Mouse (Mus musculus): ENCODE results near the gene Cpxm1.
"Not testable (repeated sequence)": the region's sequence is repeated elsewhere in the genome, so short reads cannot be mapped to it uniquely, and the experiment has no call there.

Cpxm1 gene

DNA sequence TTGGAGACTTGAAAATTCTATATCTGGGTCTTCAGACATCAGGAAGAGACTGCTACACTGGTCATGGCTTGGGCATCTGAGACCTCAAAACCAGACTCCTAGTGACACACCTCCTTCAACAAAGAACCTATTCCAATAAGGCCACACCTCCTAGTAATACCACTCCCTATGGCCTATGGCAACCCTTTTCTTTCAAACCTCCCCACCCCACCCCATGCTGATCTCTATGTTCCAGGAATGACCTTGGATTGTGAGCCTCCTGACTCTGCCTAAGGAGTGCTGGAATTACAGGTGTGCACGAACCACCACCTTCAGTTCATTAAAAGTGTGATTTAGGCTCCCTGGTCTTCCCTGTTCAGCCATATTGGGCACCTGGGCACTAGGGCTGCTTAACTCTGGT is 2.7 kb upstream of the Cpxm1 start:
- DNase-seq = no peak

DNA sequence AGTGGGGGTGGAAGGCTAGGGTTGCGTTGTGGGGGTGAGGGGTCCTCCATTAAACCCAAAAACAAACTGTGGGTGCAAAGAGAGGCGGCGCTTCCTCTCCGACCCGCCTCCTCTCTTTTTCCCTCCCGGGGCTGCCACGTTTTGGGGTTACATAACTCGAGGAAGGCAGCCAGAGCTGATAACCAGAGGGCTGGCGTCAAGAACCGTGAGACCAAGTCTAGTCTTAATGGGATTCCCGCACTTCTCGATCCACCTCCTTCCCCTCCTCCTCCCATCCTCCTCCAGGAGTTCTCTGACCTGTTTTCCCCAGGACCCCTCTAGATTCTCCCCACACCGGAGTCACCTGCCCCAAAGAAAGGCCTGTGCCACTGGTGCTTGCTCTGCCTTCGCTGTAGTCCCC is 717 bp upstream of the Cpxm1 start:
- no peak for DNase-seq

DNA sequence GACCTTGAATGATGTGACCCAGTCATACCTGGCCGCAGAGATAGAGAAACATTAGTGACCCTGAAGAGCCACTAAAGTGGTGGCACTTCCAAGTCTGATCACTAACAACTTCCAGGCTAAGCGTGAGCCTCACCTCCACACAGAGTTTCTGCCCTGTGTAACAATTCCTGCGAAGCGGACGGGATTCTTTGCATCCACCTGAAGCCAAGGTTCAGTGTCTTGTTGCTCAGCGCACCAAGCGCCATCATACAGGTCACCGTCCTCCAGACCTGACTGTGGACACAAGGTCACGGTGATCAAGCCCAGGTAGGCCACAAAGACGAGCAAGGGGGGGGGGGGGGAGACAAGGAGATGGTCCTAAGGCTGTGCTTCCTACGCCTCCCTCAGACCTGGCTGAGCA is 1.7 kb downstream of the Cpxm1 start:
- DNase-seq = no peak

DNA sequence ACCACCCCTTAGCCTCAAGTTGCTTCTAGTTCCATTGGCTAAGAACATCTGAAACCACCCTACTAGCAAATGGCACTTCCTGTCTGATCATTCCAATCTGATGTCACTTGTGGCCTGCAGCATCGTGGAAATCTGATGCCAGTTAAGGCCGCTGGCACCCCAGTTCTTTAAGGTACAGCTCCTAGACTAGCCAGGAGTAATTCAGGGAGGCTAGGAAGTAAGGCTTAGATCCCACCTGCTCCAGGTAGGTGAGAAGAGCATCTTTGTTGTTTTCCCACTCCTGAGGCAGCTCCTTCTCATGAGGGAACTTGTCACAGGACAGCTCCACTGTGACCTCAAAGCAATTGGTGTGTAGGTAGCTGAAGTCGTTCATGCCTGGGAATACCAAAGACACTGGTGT is 4.5 kb downstream of the Cpxm1 start:
- DNase-seq = no peak

DNA sequence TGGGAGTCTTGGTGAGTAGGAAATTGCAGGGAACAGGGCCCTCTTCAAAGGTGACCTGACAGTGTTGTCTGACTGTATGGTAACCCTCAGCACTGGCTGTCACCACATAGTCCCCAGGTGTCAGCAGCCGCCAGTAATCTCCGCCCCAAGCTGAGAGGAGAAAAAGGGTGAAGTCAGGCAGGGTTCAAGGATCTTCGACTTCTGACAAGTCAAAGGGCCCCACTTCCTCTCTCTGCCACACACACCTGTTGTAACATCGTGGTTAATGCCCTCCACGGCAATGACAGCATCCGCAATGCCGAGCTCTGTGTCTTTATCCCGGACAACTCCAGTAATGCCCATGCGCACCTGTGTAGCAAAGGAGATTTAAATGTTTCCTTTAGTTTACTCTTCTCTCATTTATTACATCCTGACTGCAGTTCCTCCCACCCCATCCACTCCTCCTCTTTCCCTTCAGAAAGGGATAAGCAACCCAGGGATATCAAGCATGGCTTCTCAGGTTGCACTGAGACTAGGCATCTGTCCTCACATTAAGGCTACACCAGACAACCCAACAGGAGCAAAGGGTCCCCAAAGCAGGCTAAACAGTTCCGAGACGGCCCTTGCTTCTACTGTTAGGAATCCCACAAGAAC is 6.3 kb downstream of the Cpxm1 start:
- no peak for DNase-seq

DNA sequence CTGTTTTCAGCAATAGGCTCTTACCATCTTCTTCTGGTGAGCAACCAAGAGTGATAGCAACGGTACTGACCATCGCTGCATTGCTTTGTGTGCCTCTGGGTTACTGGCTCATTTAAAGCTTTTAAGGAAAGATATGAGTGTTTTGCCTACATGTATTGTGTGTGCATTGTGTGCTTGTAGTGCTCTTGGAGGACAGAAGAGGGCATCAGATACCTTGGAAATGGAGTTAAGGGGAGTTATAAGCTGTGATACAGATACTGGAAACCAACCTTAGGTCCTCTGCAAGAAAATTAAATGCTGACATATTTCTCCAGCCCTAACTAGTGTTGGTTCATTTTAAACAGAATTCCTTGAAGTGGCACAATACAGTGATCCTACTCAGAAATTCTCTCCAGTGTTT is 8.6 kb downstream of the Cpxm1 start:
- no peak for DNase-seq

DNA sequence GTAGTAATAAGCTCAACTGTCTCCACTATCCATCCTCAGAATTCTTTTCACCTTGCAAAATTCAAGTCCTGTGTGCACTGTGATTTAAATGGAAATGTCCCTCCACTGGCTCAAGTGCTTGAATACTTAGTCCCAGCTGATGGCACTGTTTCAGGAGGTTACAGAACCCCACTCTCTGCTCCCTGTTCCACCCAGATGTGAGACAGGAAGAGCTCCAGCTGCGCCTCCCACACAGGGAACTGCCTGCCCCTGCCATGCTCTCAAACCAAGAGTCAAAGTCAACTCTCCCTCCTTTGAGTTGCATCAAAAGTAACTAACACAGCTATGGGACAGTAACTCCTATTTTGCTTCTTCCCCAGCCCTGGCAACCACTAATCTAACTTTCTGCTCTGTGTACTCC is 11.2 kb downstream of the Cpxm1 start:
- DNase-seq = no peak

DNA sequence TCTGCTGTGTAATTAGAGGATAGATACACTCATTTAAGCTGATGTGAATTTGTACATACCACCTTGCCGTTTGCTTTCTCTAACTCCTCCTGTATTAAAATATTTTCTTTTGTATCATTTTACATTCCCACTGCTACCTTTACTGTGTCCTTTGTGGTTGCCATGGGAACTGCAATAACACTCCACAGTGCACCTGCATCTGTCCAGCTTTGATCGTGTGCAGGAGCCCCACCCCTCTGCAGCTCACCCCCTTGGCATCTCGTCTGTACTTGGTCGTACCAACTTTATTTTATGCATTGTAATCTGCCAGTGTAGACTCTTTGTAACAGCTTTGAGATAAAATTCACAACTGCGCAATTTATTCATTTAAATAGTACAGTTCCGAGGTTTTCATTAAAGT is 13.5 kb downstream of the Cpxm1 start:
- DNase-seq = no peak

DNA sequence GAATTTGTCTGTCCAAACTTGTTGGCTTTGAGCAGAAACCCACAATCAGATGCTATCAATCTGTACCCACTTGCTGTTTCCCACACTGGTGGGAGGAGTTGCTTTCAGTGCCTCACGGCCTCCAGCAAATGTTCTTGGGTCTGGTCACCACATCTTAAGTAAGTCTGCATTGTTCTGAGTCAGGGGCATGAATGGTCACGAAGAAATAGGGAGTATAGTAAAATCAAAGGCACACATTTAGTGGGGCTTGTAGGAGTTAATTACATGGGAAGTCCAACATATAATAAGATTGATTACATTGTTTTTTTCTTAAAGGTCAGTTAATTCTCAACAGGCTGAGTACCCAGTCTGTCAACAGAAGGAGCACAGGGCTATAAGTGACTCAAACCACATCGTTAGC is 14.2 kb downstream of the Cpxm1 start:
- DNase-seq = no peak

DNA sequence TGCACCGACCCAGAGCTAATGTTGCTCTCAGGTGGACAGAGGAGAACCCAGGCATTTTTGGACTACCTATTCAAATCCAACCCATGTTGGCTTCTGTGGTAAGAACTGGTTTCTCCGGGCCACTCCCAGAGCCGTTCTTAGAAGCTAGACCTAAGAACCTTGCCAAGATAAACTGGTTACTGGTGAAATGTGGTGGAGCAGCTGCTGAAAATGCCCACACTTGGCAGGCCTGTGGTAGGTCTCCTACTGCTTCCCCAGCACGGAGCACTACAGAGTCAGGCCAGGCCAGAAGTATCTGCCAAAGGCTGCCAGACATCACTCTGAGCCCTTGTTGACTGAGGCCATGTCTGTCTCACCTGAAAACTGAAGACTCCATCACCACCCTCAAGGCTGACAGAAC is 22.4 kb downstream of the Cpxm1 start:
- no peak for DNase-seq

DNA sequence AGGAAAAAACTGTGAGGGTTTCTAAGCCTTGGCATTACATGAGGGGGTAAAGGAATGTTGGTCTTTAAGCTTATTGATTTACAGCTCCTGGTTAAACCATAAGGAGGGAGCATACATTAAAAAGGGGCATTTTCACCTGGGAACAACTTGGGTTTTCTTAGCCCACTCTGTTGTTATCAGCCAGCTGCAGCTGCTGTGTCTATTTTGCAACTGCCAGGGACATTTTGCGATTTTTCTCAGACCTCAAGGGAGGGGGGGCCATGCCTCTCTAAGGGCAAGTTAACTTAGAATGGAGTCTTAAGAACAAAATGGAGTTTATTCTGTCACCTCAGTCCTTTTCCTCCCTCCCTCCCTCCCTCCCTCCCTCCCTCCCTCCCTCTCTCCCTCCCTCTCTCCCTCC is 24.3 kb downstream of the Cpxm1 start:
- not testable (repeated sequence) for DNase-seq

DNA sequence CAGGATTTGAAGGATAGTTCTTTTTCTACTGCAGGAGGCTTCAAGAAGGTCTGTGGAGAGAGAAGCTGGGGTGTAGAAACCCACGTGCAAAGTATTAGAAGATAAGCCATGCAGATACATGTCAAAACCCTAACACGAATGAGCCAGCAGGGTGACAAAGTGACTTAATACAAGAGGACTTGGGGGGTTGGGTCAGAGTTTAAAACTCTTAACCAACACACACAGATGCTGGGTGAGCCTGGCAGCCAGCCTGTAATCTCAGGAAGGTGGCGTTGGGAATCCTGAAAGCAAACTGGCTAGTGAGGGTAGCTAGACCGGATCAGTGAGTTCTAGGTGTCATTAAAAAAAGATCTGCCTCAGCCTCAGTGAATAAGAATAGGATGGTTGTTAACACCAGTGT is 30.0 kb downstream of the Cpxm1 start:
- no peak for DNase-seq

DNA sequence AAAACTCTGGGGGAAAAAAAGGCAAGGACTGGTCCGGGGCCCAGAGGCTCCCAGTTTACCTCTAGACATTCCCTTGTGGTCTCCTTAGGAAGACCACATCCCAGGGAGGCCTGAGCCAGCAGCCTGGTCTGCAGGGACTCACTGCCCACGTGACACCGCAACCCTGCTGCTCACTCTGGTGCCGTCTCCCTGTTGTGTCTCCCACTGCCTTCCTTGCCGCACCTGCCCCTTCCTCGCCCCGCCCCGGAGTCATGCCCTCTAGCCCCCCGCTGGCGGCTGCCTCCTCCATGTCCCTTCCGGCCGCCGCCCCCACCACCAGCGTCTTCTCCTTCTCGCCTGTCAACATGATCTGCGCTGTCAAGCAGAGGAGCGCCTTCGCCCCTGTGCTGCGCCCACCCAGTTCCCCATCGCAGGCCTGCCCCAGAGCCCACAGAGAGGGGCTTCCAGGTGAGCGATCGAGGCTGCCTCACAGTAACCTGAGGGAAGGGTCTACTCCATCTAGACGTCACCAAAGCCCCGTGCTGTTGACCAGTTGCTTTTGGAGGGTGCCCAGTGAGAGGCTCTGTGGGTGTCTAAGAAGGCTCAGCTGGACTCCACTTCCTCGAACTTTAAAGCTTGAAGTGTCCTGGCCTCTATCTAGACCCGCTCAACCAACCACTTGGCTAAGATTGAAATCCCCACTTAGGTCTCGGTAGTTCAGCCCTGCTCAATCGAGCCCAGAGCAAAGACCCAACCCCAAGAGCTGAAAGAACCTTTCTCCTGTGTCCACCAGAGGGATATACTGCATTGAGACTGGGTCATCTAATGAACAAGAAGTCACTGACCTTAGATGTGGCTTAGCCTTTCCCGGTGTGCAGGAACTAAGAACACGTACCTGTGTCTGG is 31.9 kb downstream of the Cpxm1 start:
- DNase-seq = no peak

DNA sequence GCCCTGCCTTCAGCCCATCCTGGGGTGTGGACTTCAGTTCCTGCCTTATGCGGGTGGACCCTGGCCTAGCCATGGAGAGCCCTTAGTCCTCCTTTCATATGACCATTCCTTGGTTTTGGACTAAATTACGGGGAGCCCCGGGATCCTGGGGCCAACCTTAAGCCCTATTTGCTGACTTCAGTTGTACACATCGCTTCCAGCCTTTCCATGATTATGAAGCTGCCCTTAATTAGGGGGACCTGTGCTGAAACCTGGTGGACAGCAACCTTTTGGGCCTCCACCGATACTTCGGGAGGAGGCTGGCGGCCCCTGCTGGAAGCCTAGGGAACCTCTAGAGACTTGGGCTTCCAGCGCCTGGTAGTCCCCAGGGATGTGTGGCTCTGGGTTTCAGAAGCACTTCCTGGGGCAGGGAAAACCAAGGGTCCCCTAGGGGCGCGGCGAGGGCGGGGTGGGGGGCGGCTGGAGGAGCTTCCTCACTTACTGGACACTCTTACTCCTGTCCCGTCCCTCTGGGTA is 34.8 kb downstream of the Cpxm1 start:
- peak; percentile 42 for DNase-seq

DNA sequence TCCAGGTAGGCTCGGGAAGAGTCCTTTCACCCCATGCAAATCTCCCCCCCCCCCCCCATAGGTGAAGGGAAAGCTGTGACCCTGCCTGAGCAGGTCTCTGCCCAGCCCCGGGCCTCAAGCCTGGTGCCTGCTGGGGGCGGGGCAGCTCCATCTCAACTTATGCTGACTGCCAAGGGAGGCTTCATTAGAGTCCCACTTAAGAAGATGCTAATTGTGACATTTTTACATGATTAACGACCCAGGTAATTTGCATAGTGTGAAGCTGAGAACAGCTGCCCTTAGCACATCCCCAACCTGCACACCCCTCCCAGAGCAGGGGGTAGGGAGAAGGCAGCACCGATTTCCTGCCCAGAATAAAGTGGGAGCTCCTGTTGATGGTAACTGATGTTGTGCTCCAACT is 38.5 kb downstream of the Cpxm1 start:
- no peak for DNase-seq

DNA sequence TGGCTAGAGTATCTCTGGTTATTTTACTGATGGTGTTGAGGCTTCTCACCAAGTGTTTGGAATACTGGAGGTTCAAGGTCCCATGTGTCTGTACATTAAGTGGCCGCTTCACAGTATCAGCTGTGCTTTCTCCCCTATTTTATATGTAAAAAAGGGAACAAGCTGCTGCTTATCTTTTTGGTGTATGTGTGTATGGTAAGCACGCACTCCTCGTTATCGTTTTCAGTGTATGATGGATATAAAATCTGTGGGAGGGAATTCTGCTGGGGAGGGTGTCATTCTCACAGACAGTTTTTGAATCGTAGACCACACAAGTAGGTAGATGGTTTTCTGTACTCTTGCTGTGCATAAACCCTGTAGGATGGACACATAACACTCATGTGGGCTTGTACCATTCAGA is 39.8 kb downstream of the Cpxm1 start:
- DNase-seq = no peak

DNA sequence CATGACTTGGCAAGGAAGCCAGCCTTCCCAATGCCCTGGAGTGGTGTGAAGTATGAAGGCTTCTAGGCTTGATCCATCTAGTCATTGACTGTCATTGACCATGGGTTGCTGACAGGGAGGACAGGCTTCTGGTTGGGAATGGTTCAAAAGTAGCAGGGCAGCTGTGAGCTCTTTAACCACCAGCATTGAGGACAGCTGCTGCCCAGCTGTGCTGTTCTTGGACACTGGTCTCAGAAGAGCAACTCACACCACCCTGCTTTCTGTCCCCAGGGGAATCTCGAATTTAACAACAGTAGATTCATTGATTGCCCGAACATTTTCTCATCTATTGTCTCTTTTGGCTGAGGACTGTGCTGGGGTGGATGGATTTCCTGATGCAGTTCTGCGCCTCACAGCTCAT is 43.5 kb downstream of the Cpxm1 start:
- DNase-seq = no peak

DNA sequence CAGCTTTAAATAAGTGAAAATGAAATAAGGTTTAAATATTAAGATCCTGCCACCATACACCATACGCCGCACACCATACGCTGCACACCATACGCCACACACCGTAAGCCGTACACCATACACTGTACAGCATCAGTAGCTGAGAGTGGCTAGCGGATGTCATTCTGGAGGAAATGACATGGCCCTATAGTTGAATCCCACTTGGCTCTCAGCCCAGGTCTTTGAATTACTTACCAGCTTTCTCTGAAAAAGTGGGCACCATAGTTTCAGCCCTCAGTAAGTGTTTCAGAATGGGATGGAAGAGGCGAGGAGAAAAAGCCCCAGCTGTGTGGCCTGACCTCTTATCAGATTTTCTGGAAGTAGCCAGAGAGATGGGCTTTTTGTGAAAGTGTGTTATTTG is 44.0 kb downstream of the Cpxm1 start:
- DNase-seq = no peak

DNA sequence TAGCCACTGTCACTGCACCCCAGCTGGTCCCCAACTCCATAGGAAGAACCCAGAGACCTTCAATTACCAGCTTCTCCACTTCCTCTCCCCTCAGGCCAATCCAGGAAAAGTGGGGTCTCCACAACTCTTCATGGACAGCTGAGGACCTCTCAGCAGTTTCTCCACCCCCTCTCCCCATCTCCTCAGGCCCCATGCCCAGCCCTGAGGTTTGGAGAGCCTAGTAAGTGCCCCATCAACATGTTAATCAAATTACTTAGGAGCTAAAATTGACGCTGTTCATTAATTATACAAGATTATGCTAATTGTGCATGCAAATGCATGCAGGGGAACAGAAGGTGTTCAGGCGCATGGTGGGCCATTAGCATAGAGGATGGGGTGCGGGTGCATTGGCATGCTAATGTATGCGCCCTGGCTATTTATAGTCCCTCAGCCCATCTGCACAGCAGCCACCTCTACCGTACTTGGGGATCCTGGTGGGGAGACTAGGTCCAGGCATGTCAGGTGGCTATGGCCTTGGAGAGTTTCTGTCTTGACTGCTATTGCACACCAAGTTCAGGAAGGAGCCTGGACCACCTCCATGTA is 45.5 kb downstream of the Cpxm1 start:
- peak; percentile 26 for DNase-seq

DNA sequence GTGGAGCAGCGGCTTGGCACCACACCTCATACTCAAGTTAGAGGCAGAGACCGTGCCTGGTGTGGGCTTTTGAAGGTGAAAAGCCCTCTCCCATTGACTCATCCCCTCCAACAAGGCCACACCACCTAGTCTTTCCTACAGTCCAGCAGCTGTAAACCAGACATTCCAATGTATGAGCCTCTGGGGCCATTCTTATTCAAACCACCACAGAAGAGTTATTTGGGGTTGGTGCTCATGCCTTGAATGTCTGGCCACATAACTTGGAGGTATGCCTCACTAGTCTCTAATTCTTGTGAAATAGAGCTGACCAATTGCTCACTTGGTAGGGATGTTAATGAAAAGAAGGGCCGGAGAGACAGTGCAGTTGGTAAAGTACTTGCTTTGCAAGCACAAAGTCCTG is 47.0 kb downstream of the Cpxm1 start:
- DNase-seq = no peak

DNA sequence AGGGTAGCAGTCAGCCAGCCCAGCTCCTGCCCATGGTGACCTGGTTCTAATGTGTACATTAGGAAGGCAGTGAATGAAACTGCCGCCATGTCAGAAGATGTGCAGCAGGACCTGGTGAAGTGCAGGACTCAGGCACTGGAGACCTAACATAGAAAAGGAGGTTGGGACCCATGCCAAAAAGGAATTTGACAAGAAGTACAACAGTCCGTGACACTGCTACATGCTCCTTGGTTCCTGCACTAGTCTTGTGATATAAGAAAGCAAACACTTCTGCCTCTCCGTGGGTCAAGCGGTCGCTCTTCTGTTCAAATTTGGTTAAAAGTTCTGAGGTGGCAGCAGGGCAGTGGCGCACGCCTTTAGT is 56.2 kb downstream of the Cpxm1 start:
- no peak for DNase-seq
